Mouse (Mus musculus) MEL (cell line): ENCODE measurements around the gene Mxd4.

ENCODE experiments used
- NELFE ChIP-seq: IDR thresholded peaks from 2 replicates; pipeline ENCODE4 v1.6.1; 2011; ENCODE audit warnings: low read depth, low read length, improper control_type of control experiment
- TAL1 ChIP-seq: IDR thresholded peaks from 2 replicates; pipeline ENCODE4 v1.6.1; 2012; ENCODE audit warnings: mild to moderate bottlenecking, inconsistent platforms, low read length, moderate library complexity, mixed read lengths

DNA sequence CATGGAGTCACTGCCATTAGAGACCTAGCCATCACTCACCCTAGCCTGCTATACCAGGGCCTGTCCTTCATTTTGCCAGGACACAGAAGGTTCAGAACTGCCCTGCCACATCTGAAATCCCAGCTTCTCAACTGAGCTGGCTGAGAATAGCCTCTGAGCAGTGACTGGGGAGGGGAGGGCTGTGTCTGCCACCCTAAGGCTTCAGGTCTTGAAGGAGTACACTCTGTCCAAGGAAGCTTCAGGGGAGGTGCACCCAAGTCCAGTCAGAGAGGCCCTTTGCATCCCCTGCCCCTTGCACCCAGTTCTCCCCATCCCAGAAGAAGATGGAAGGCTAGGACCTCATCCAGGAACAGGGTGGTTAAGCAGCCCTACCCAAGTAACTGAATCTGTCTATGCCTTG lies 1.7 kb downstream of the Mxd4 start:
- TF ChIP-seq TAL1: no peak
- TF ChIP-seq NELFE: no peak
